Mouse (Mus musculus) limb, embryonic 13.5 days (tissue): ENCODE results near the gene Trim15. TPM values are rescaled to one million over a fixed set of nuclear protein-coding genes. Genes with fewer than 3 reads are reported as not detected.
"Not testable (repeated sequence)": the region's sequence is repeated elsewhere in the genome, so short reads cannot be mapped to it uniquely, and the experiment has no call there.

Experiments used
- ATAC-seq: fragments of 200-750 bp; cut with Nextera tagmentation; 2 replicates; pipeline ENCODE4 v1.8.0; 2017; ENCODE audit warnings: low read depth, moderate number of reproducible peaks, moderate TSS enrichment; ENCODE audit not compliant: low FRiP score
- H3K27ac ChIP-seq: fragments of 300-500 bp; sonication (generic); 2 replicates; pipeline ENCODE4 v1.5.1; 2015; ENCODE audit warnings: inconsistent platforms, mild to moderate bottlenecking, moderate library complexity
- H3K27me3 ChIP-seq: fragments of 300-500 bp; sonication (generic); 2 replicates; pipeline ENCODE4 v1.6.1; 2015; ENCODE audit warnings: mild to moderate bottlenecking, inconsistent platforms
- H3K36me3 ChIP-seq: fragments of 300-500 bp; sonication (generic); 2 replicates; pipeline ENCODE4 v1.6.1; 2015; ENCODE audit warnings: inconsistent platforms, mild to moderate bottlenecking, moderate library complexity
- H3K4me1 ChIP-seq: fragments of 300-500 bp; sonication (generic); 2 replicates; pipeline ENCODE4 v1.6.1; 2015; ENCODE audit warnings: inconsistent platforms
- H3K4me2 ChIP-seq: fragments of 300-500 bp; sonication (generic); replicated peaks from 2 replicates; pipeline ENCODE4 v1.6.1; 2015; ENCODE audit warnings: inconsistent platforms, mild to moderate bottlenecking, moderate library complexity
- H3K4me3 ChIP-seq: fragments of 300-500 bp; sonication (generic); 2 replicates; pipeline ENCODE4 v1.5.1; 2015; ENCODE audit warnings: moderate library complexity, mild to moderate bottlenecking, inconsistent platforms
- H3K9ac ChIP-seq: fragments of 300-500 bp; sonication (generic); 2 replicates; pipeline ENCODE4 v1.6.1; 2015; ENCODE audit warnings: mild to moderate bottlenecking, inconsistent platforms
- H3K9me3 ChIP-seq: fragments of 300-500 bp; sonication (generic); 2 replicates; pipeline ENCODE4 v1.6.1; 2016; ENCODE audit warnings: inconsistent platforms
- WGBS: fragments of 180-500 bp; shearing (Covaris S2); methylation state at CpG from one replicate; pipeline ENCODE4 v1.1.7; 2015; 5-methylcytosine and 5-hydroxymethylcytosine counted together
- polyA plus RNA-seq: library from polyadenylated mRNA; unstranded; fragments of >200 nt; fragmentation: Nextera tagmentation; extraction: Ambion mirVana; gene quantifications from 2 replicates; pipeline ENCODE4 v1.2.1, GENCODE M21; 2015

Trim15 gene
- polyA plus RNA-seq, 1 experiment from 2014 or later: 0.28 TPM

DNA sequence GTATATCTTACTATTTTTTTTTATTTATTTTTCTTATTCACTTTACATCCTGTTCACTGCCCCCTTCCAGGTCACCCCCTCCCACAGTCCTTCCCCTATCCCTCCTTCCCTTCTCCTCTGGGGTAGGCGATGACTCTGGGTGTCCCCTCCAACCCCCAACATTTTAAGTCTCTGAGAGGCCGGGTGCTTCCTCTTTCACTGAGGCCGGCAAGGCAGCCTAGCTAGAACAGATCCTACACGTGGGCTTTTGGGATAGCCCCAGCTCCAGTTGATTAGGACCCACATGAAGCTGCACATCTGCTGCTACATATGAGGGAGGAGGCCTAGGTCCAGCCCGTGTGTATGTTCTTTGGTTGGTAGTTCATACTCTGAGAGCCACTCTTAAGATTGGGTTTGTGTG lies 28.0 kb downstream of the Trim15 start:
- WGBS: 84% methylated on average over 5 of the region's 5 CpGs

GRCm38 (mm10) chr17:36836874-36837647 lies 29.9 kb downstream of the Trim15 start, which contains the start of gene Trim26:
Trim26 (plus strand) TSS chr17:36837134.
- H3K9me3 ChIP-seq: no peaks in the 10 kb centered on the region
- H3K9ac ChIP-seq: peak within 1 kb of the TSS; percentile 84

More for the DNA sequence above, 28.0 kb downstream of the Trim15 start:
- H3K9me3 ChIP-seq: no peaks in the 10 kb centered on the region
- no peak overlapping the region for H3K9ac ChIP-seq
- H3K4me1 ChIP-seq: peaks cover 31% of the 10 kb centered on the region
- no peak overlapping the region for H3K4me2 ChIP-seq
- H3K27me3 ChIP-seq: no peaks in the 10 kb centered on the region
- no peak overlapping the region for H3K27ac ChIP-seq
- peaks cover 11% of the 10 kb centered on the region; the same call in 1 of the 2 replicates for H3K36me3 ChIP-seq
- no peak for ATAC-seq
- H3K4me3 ChIP-seq: no peak overlapping the region

DNA sequence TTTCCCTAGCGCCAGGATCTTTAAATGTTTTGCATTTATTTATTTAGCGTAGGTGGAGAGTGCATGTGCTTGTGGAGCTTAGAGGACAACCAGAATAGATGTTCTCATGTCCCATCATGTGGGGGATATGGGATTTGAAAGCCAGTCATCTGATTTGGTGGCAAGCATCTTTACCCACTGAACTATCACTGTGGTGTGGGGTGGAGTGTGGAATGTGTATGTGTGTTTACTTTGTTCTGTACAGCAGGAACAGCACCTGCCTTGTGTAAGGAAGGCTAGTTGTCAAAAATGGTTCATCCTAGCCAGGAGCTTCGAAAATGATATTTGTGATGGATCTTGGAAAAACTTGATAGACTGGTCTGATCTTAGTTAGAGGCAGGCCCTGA lies 30.6 kb downstream of the Trim15 start:
- WGBS: 13% methylated on average over 3 of the region's 3 CpGs
- H3K4me1 ChIP-seq: peaks cover 27% of the 10 kb centered on the region
- H3K9me3 ChIP-seq: no peaks in the 10 kb centered on the region
- 0 out of 2 replicates have a peak, but pooled peaks cover 4% of the 10 kb centered on the region for H3K36me3 ChIP-seq
- no peaks in the 10 kb centered on the region for H3K27me3 ChIP-seq
- ATAC-seq: peak; percentile 17
- H3K4me2 ChIP-seq: peak overlapping the region; percentile 69
- H3K9ac ChIP-seq: peak overlapping the region; percentile 69
- H3K4me3 ChIP-seq: peak overlapping the region; percentile 69
- H3K27ac ChIP-seq: peak overlapping the region; percentile 91

More at GRCm38 (mm10) chr17:36836874-36837647, 29.9 kb downstream of the Trim15 start, which contains the start of gene Trim26:
- H3K4me1 ChIP-seq: peaks cover 27% of the 10 kb centered on the region
- 0 out of 2 replicates have a peak, but pooled peaks cover 5% of the 10 kb centered on the region for H3K36me3 ChIP-seq
- peak within 1 kb of the TSS; percentile 69 for H3K4me2 ChIP-seq
- H3K27me3 ChIP-seq: no peaks in the 10 kb centered on the region
- peak within 1 kb of the TSS; percentile 69 for H3K4me3 ChIP-seq
- ATAC-seq: peak; percentile 98
- under 1% methylated on average over 58 of the region's 58 CpGs for WGBS
- peak within 1 kb of the TSS; percentile 91 for H3K27ac ChIP-seq

DNA sequence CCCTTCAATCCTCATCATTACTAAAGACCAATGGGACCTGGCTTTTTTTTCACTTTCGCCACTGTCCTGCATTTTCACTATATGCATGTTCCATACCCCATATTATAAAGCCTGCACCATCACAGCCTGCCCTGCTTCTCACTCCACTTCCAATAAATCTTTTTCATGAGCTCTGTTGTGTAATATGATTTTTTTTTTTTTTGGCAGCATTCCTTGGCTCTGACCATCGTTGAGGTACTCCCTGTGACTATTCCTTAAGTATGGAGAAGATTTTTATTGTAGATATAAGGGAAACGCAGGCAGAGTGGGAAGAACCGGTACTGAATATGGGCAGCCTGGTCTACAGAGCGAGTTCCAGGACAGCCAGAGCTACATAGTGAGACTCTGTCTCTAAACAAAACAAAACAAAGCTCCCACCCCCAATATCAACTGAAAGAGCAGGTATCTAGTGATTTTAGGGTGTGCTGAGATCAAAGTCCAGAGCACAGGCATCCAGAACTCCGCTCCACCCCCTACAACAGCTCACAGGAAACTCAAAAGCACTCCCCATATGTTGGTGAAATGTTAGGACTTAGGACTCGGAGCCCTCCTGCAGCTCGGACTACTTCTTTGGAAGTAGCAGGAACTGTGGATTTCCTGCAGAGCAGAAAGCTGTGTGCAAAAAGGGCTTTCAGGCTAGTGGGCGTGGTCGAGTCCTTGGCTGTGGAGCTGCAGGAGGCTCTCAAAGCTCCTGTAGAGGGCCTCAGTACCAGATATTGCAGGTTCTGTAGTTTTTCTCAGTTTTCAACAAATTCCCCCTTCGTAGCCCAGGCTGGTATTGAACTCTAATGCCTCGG lies 31.2 kb downstream of the Trim15 start:
- Histone ChIP-seq H3K4me1 (peaks cover 27% of the 10 kb centered on the region), H3K27ac (peak overlapping the region; percentile 91), H3K36me3 (0 out of 2 replicates have a peak, but pooled peaks cover 4% of the 10 kb centered on the region), H3K9ac (no peak overlapping the region), H3K9me3 (no peaks in the 10 kb centered on the region), H3K27me3 (no peaks in the 10 kb centered on the region), H3K4me2 (peak overlapping the region; percentile 69), H3K4me3 (peak overlapping the region; percentile 69)
- ATAC-seq: no peak
- WGBS: 31% methylated on average over 12 of the region's 12 CpGs

DNA sequence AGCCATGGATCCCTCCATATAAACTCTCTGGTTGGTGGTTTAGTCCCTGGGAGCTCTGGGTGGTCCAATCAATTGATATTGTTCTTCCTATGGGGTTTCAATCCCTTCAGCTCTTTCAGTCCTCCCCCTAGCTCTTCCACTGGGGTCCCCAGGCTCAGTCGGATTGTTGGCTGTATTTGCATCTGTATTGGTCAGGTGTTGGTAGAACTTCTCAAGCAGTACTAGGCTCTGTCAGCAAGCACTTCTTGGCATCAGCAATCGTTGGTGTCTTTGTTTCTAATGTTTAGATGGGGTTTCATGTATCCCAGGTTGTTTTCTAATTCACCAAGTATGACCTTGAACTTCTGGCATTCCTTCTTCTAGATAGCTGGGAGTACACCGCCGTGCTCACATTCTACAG lies 34.3 kb downstream of the Trim15 start:
- H3K9ac ChIP-seq: no peak overlapping the region
- H3K9me3 ChIP-seq: no peaks in the 10 kb centered on the region
- no peak for ATAC-seq
- H3K4me2 ChIP-seq: no peak overlapping the region
- H3K27me3 ChIP-seq: no peaks in the 10 kb centered on the region
- H3K4me1 ChIP-seq: peaks cover 11% of the 10 kb centered on the region
- 50% methylated on average over 4 of the region's 4 CpGs for WGBS
- no peak overlapping the region for H3K4me3 ChIP-seq
- H3K36me3 ChIP-seq: no peaks in the 10 kb centered on the region
- no peak overlapping the region for H3K27ac ChIP-seq

DNA sequence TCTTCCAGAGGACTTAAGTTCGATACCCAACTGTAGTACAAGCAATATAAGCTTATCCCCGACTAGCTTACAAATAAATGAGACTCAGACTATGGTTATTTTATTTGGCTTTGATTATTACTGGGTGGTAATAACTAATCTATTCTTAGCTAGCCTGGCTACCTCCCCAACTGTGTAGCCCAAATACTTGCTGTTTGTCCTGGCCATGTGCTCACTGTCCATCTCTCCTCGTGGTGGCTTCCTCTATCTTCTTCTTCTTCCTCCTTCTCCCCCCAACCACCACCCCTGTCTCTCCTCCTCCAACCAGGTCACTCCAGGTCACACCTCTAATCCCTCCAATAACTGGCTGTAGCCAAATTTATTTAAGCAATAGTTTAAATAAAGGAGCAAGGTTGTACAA lies 36.5 kb downstream of the Trim15 start:
- Histone ChIP-seq H3K36me3 (no peaks in the 10 kb centered on the region), H3K27me3 (no peaks in the 10 kb centered on the region), H3K4me3 (no peak overlapping the region), H3K4me2 (no peak overlapping the region), H3K27ac (no peak overlapping the region), H3K4me1 (no peaks in the 10 kb centered on the region), H3K9me3 (no peaks in the 10 kb centered on the region), H3K9ac (no peak overlapping the region)
- 75% methylated on average over 3 of the region's 3 CpGs for WGBS
- ATAC-seq: no peak

GRCm38 (mm10) chr17:36828488-36828887 lies 38.5 kb downstream of the Trim15 start:
- H3K36me3 ChIP-seq: no peaks in the 10 kb centered on the region
- no peaks in the 10 kb centered on the region for H3K9me3 ChIP-seq
- H3K4me1 ChIP-seq: no peaks in the 10 kb centered on the region
- no peak for ATAC-seq
- no peak overlapping the region for H3K9ac ChIP-seq
- 80% methylated on average over 2 of the region's 2 CpGs for WGBS
- no peak overlapping the region for H3K4me3 ChIP-seq
- no peaks in the 10 kb centered on the region for H3K27me3 ChIP-seq
- no peak overlapping the region for H3K27ac ChIP-seq
- no peak overlapping the region for H3K4me2 ChIP-seq

DNA sequence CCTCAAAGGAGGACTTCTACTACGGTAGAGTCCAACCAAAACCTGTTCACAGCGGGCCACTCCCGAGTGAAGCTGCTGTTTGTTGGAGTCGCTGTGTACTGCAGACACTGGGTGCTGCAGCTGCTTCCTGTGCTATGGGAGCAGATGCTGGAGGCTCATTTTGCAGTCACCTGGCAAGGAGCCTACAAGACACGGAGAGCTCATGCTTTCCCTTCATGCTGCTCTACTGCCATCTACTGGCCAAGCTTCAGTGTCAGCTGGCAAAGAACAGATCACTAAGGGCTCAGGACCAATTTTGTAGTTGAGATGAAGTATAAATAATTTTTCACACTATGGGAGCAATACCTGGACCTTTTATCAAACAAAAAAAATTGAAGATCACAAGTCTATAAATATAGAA lies 41.0 kb downstream of the Trim15 start:
- not testable (repeated sequence) for H3K27ac ChIP-seq, H3K9me3 ChIP-seq, H3K27me3 ChIP-seq, H3K4me3 ChIP-seq, H3K9ac ChIP-seq, H3K36me3 ChIP-seq, H3K4me1 ChIP-seq
- 8% methylated on average over 5 of the region's 5 CpGs for WGBS
- ATAC-seq: peak; percentile 67; the same call in 1 of the 2 replicates
- peak overlapping the region; percentile 40; the same call in 1 of the 2 replicates for H3K4me2 ChIP-seq

DNA sequence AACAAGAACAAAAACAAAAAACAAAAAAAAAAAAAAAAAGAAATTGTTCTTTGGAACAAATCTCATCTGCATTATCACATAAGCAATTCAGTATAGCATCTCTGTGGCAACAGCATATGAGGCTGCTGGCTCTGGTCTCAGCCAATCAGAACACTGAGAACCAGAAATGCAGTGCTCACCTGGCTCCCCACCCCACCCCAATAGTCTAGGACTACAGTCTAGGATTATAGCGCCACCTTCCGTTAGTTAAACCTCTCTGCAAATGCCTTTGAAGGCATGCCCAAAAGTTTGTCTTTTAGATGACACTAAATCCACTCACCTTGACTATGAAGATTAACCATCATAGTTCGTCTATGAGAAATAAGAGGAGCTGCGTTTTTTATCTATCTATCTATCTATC lies 41.5 kb downstream of the Trim15 start:
- H3K4me2 ChIP-seq: no peak overlapping the region
- no peaks in the 10 kb centered on the region for H3K4me1 ChIP-seq
- H3K4me3 ChIP-seq: no peak overlapping the region
- H3K36me3 ChIP-seq: no peaks in the 10 kb centered on the region
- H3K27ac ChIP-seq: no peak overlapping the region
- no peaks in the 10 kb centered on the region for H3K27me3 ChIP-seq
- no peak overlapping the region for H3K9ac ChIP-seq
- WGBS: 27% methylated on average over 4 of the region's 4 CpGs
- no peaks in the 10 kb centered on the region for H3K9me3 ChIP-seq
- ATAC-seq: no peak

DNA sequence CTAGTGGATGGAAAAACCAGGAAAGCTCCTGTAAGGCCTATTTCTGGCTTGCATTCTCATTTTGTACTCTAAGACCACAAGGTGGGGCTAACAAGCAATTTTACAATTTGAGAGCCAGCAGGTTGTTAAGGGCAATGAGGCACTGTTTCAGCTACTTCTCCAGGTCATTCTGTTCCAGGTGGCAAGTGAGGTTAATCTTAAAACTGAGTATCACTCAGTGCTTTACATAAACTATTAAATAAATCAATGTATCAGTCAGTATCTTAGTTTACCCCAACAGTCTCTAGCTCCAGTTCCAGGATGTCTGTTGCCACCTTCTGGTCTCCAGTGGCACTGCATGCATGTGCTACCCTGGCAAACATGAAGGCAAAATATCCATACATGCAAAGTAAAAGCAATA lies 43.0 kb downstream of the Trim15 start:
- Histone ChIP-seq H3K27me3 (no peaks in the 10 kb centered on the region), H3K36me3 (no peaks in the 10 kb centered on the region), H3K9ac (no peak overlapping the region), H3K4me3 (no peak overlapping the region), H3K27ac (no peak overlapping the region), H3K4me2 (no peak overlapping the region), H3K4me1 (no peaks in the 10 kb centered on the region), H3K9me3 (no peaks in the 10 kb centered on the region)
- ATAC-seq: peak; percentile 24; the same call in 1 of the 2 replicates

GRCm38 (mm10) chr17:36811871-36812270 lies 55.1 kb downstream of the Trim15 start, which contains the start of gene H2-M10.6:
H2-M10.6 (plus strand) TSS chr17:36812171.
- no peaks in the 10 kb centered on the region for H3K27me3 ChIP-seq
- H3K9ac ChIP-seq: no peak within 1 kb of the TSS
- no peak within 1 kb of the TSS for H3K4me2 ChIP-seq
- H3K4me3 ChIP-seq: no peak within 1 kb of the TSS
- no peak within 1 kb of the TSS for H3K27ac ChIP-seq
- H3K4me1 ChIP-seq: no peaks in the 10 kb centered on the region
- H3K36me3 ChIP-seq: no peaks in the 10 kb centered on the region
- no peaks in the 10 kb centered on the region for H3K9me3 ChIP-seq
- ATAC-seq: no peak
